Mouse (Mus musculus) left cerebral cortex, postnatal 36 days (tissue): ENCODE results near the gene Pdzd8. TPM values are rescaled to one million over a fixed set of nuclear protein-coding genes. Genes with fewer than 3 reads are reported as not detected.
A peak's percentile ranks its signal among the peaks of the same experiment; 100 is the strongest.

ENCODE experiments used
- DNase-seq, 2 experiments: peaks; one replicate each; pipeline ENCODE4 v3.0.0; 2021 to 2022; ENCODE audit warnings: low spot score in 2 of 2, mixed read lengths in 1 of 2
- intact Hi-C: fragments of 180-260 bp; cut with DNase I; formaldehyde crosslinking; loops from one replicate; pipeline ENCODE4 v1.15.1; 2025
- total RNA-seq, 2 experiments: library from RNA; stranded (reverse); gene quantifications; 2 replicates each; pipeline ENCODE4 v1.2.3; 2021

The Pdzd8 gene
- 10 to 100 TPM; 56.4 to 60.2 TPM for total RNA-seq

DNA sequence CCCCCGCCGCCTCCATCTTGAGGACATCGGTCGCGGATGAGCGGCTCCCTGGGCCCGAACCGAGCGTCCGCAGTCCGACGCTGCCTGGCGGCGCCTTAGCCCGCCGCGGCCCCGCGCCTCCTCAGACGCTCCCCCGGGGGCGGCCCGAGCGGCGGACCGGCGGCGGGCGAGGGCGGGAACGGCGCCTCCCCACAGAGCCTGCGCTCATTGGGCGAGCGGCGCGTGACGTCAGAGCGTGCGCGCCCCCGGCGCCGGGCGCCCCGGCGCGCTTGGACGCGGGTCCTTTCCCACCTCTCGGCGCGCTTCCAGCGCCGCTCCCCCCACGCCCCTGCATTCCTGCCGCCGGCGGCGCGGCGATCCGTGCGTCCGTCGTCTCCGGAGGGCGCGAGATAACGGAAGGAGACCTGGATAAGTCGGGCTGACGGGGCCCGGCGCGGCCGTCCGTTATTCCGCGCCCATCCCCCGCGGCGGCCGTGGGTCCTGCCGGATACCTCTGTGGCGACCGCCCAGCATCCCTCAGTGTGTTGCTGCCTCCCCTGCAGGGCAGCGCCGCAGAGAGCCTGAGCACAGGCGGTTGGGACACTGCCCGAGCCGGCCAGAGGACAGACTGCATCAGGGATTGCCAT, at the start of gene Pdzd8:
TSS of gene Pdzd8 (minus strand) at position 123 of the 626 bp plus-strand sequence.
- DNase-seq = peak; percentile 91 to 95
- intact Hi-C loops = no loop called here

DNA sequence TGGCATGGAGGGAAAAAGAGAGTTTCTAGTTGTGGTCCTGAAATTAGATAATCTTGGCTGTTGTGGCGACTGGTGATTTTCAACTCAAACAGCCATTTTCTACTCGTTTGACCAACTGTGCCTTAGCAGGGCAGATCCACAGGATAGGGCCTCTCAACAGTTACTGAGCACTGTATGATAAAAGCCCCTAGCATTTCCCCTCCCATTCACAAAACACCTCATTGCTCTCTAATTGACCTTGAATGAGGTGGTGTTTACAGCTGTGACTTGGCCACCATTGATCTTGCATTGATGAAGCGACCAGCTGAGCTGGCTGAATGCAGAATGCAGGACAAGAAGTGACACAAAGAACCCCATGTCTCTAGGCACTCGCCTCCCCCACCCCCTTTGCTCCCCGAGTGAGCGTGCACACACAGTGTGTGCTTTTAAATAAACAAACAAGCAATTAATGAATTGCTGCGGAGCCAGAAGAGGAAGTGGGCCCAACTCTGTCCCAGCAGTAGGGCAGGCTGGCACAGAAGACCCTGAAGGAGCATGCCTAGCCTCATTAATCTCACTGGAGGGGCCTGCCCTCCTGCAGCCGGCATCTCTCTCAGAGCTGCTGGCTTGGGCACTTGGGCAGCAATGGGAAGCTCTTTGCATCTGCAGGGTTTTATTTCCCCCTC, 48.3 kb upstream of the Pdzd8 start:
- intact Hi-C loops = loop anchor here (5.0 to 10.0 kb wide), 2 partner anchors 63 to 1021 kb away; partner anchors contain the start of gene Emx2
- DNase-seq = peak; percentile 21 to 34

- DNase-seq = peak; percentile 44 to 50
Observed at GRCm38 (mm10) chr19:59388847-59389606, 43.4 kb upstream of the Pdzd8 start.

DNA sequence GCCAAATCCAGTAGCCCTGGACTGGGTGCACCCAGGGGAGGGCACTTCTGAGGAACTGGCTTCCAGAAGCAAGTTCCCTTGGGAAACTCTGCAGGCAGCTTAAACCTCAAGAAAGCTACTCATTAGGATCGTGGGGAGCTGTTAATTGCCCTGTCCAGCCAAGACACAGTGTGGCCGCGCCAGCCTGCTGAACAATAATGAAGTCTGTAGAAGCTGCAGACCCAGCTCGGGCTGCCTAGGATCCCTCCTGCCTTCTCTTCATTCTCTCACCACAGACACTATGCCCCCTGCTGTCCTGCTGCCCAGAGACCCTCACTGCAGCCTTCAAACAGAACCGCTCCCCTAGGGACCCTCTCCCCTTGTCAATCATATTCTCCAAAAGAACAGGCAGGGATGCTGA, 42.8 kb upstream of the Pdzd8 start:
- intact Hi-C loops = no loop called here
- peak; percentile 10 to 17 for DNase-seq

More at GRCm38 (mm10) chr19:59388847-59389606, 43.4 kb upstream of the Pdzd8 start:
- intact Hi-C loops = no loop called here

DNA sequence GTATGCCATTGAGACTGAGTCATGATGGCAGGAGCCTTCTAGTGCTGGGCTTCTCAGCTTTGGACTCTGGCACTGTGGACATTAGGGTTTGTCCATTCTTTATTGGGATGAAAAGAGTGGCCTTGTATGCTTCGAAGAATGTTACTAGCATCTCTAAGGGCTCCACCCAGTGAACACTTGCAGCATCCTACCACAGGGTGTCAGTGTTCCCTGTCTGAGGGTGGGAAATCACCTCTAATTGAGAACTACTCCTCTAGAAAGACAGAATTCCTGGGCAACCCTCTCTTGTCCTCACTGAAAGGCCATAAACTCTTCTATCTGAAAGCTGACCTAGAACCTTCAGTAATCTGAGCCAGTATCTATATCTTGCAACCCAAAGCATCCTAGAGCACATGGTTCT, 41.6 kb upstream of the Pdzd8 start:
- DNase-seq = peak; percentile 10 to 32
- intact Hi-C loops = no loop called here

GRCm38 (mm10) chr19:59384582-59385495, 39.3 kb upstream of the Pdzd8 start:
- intact Hi-C loops = no loop called here
- no peak for DNase-seq

GRCm38 (mm10) chr19:59382416-59382917, 36.9 kb upstream of the Pdzd8 start:
- intact Hi-C loops = no loop called here
- no peak for DNase-seq

DNA sequence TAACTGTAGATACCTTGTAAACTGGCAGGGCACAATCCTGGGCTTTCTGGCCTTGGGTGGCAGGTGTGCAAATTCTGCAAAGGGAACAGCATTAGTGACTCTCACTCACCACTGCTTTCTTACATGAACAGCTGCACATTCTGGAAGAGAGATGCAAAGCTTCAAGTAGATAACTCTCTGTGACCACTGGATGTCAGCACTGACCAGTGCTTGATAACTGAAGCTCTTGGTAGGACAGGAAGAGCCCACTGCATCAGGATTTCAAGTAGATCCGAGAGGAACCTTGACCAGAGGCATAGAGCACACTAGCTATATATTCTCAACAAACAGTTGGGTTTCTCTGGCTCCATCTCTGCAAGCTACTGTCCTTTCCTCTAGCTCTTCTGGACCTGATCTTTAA, 34.4 kb upstream of the Pdzd8 start:
- intact Hi-C loops = no loop called here
- DNase-seq = no peak

DNA sequence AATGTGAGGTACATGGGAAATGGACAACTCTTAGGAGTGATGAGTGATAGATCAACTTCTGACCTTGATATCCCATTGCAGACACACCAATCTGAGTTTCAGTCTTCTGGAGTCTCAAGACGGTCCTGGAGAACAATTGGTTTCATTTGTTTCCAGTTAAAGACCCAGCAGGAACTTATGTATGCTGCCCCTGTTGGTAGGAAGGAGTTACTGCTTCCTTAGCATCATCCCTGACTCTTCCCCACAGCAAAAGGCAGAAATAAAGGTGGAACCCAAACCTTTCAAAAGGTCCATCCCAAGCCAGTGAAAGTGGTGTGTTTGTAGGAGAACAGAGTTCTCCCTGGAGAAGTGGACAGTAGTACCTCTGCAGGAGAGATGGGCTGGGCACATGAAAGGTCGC, 30.9 kb upstream of the Pdzd8 start:
- intact Hi-C loops = no loop called here
- DNase-seq = no peak

- intact Hi-C loops = no loop called here
- DNase-seq = no peak
Observed at GRCm38 (mm10) chr19:59374940-59375339, 29.4 kb upstream of the Pdzd8 start.

DNA sequence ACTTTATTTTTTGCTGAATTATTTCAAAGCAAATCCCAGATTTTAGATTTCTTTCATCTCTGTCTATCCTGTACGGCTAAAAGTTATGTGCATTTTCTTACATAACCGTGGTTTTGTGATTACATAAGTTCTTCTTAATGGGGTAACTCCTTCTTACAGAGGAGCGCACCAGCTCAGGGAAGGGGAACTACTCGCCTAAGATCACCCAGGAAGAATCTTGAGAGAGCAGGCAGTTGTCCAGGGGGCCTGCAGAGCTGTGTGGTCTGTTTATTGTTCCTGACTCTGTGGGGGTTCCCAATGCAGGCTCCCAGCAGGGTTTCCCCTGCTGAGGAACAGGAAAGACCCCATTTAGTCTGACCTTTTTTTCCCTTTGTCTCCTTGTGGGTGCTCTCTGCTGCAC, 27.3 kb upstream of the Pdzd8 start:
- no peak for DNase-seq
- intact Hi-C loops = no loop called here

- DNase-seq = no peak
- intact Hi-C loops = no loop called here
Observed at GRCm38 (mm10) chr19:59371016-59371415, 25.4 kb upstream of the Pdzd8 start.

GRCm38 (mm10) chr19:59367892-59368291, 22.3 kb upstream of the Pdzd8 start:
- DNase-seq = no peak
- intact Hi-C loops = no loop called here

GRCm38 (mm10) chr19:59366724-59367123, 21.1 kb upstream of the Pdzd8 start:
- intact Hi-C loops = no loop called here
- no peak for DNase-seq

- no peak for DNase-seq
- intact Hi-C loops = no loop called here
Observed at GRCm38 (mm10) chr19:59363666-59364065, 18.1 kb upstream of the Pdzd8 start.

- intact Hi-C loops = no loop called here
- no peak for DNase-seq
Observed at GRCm38 (mm10) chr19:59362646-59363045, 17.1 kb upstream of the Pdzd8 start.

- intact Hi-C loops = no loop called here
- no peak for DNase-seq
Observed at GRCm38 (mm10) chr19:59360486-59360896, 14.9 kb upstream of the Pdzd8 start.

DNA sequence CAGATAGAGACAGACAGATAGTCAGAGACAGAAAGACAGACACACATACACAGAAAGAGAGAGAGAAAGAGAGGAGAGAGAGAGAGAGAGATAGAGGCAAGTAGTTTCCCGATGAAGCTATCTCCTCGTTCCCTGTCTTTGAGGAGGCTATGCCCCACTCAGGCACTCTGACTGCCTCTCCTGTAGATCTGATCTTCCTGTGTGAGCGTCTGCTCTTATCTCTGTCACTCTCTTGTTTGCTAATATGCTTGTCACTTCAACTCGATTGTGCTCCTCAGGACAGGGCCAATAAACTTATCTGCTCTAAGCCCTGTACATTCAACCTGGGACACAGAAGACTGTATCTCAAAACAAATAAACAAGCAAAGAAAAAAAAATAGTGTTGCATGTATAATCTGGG, 13.6 kb upstream of the Pdzd8 start:
- intact Hi-C loops = no loop called here
- no peak for DNase-seq

DNA sequence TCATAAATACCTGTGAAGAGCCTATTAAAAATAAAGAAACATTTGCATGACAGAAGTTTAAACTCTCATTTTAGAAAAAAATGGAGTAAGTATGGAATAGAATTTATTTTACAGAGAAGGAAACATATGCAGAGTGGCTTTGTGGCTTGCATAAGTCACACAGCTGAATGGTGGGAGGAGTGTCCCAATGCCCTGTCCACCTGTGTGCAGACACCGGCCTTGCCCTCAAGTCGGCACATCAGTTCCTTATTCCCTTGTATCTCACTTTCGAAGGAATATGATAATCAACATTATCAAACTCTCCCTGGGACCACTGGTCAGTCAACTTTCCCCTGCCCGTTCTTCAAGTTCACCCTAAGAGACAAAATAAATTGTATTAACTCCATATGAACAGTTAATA, 12.3 kb upstream of the Pdzd8 start:
- intact Hi-C loops = no loop called here
- DNase-seq = no peak
